In genomic region chr11:121726625-121727024, GRCm38 (mm10) we compare ENCODE assay signal across 20 mouse cellular contexts.
"Had no signal": no experiment of that assay in that cellular context is flagged by ENCODE, and none has a peak within 500 bp of the region (broad histone marks: within the 10 kb centered on the region; RNA-seq: fewer than 3 reads in every experiment).

No protein-coding gene starts in this region.

- H3K9me3 ChIP-seq: kidney, embryonic 15.5 days; liver, embryonic 13.5 days; midbrain, embryonic 10.5 days; midbrain, embryonic 13.5 days had no signal

- H3K27ac ChIP-seq: kidney, embryonic 15.5 days; liver, embryonic 13.5 days; midbrain, embryonic 10.5 days; midbrain, embryonic 13.5 days; neural tube, embryonic 13.5 days had no signal

- H3K9ac ChIP-seq: kidney, embryonic 15.5 days; liver, embryonic 13.5 days; midbrain, embryonic 13.5 days; neural tube, embryonic 13.5 days had no signal

- H3K4me2 ChIP-seq: kidney, embryonic 15.5 days; liver, embryonic 13.5 days; midbrain, embryonic 13.5 days; neural tube, embryonic 13.5 days had no signal

- H3K36me3 ChIP-seq: kidney, embryonic 15.5 days; liver, embryonic 13.5 days; midbrain, embryonic 10.5 days; midbrain, embryonic 13.5 days; neural tube, embryonic 13.5 days had no signal

- H3K4me1 ChIP-seq: kidney, embryonic 15.5 days; liver, embryonic 13.5 days; midbrain, embryonic 10.5 days; midbrain, embryonic 13.5 days had no signal

- DNase-seq: kidney, adult 2 months; kidney, postnatal 10 days; kidney, postnatal 4 days; liver, embryonic 13.5 days; lung, adult 2 months; lung, postnatal 14 days; lung, postnatal 4 days; retina, postnatal 1 day; right cerebral cortex, postnatal 25 days; spleen, adult 18-20 months; thymus, adult 18-20 months; thymus, postnatal 14 days; thymus, postnatal 4 days had no signal

- ATAC-seq: midbrain, embryonic 13.5 days; midbrain, embryonic 16.5 days had no signal

- H3K27me3 ChIP-seq: kidney, embryonic 15.5 days; liver, embryonic 13.5 days; midbrain, embryonic 13.5 days; neural tube, embryonic 13.5 days had no signal

- H3K4me3 ChIP-seq: kidney, embryonic 15.5 days; liver, embryonic 13.5 days; megakaryocyte, embryonic 14.5 days; midbrain, embryonic 10.5 days; midbrain, embryonic 13.5 days; myocyte; neural tube, embryonic 13.5 days had no signal
